Mouse (Mus musculus) small intestine, adult 2 months (tissue): ENCODE data around the gene Kif1a.

Experiments used
- CTCF ChIP-seq: fragments of 200-500 bp; IDR thresholded peaks from 2 replicates; pipeline ENCODE4 v1.5.1; 2012; ENCODE audit warnings: low read depth, mild to moderate bottlenecking, control low read depth, inconsistent platforms, low read length, moderate library complexity, mixed read lengths; ENCODE audit not compliant: insufficient replicate concordance, insufficient read length; ENCODE audit errors: extremely low read depth
- POLR2A ChIP-seq: fragments of 200-500 bp; IDR thresholded peaks from 2 replicates; pipeline ENCODE4 v1.6.1; 2012; ENCODE audit warnings: low read depth, mild to moderate bottlenecking, control low read depth, inconsistent platforms, low read length, moderate library complexity

- TF ChIP-seq CTCF (no peak), POLR2A (no peak)
Observed at GRCm38 (mm10) chr1:93132676-93133075, 30.9 kb upstream of the Kif1a start.
